Mouse (Mus musculus): ENCODE data around the gene Nlrp3.

Nlrp3 gene

DNA sequence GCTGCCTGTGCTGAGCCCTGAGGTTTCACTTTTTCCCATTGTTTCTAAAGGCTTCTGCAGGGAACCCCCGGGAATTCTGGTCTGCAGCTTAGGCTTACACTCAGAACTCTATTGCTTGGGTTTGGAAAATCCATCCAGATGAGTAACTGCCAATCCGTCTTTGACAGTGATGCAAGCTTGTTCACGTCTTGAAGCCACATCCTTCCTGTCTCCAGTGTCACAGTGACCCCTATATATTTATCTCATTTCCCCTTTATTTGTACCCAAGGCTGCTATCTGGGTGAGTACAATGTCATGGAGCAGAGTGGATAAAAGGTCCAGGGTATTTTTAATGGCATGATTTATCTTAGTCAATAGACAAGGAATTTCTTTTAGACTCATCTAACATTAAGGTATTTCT, at the start of gene Nlrp3:
Gene Nlrp3 (plus strand): TSS at position 245 of the 400 bp plus-strand sequence.
- no peak for DNase-seq (ENCODE audit: low spot score in 2 of 2)

DNA sequence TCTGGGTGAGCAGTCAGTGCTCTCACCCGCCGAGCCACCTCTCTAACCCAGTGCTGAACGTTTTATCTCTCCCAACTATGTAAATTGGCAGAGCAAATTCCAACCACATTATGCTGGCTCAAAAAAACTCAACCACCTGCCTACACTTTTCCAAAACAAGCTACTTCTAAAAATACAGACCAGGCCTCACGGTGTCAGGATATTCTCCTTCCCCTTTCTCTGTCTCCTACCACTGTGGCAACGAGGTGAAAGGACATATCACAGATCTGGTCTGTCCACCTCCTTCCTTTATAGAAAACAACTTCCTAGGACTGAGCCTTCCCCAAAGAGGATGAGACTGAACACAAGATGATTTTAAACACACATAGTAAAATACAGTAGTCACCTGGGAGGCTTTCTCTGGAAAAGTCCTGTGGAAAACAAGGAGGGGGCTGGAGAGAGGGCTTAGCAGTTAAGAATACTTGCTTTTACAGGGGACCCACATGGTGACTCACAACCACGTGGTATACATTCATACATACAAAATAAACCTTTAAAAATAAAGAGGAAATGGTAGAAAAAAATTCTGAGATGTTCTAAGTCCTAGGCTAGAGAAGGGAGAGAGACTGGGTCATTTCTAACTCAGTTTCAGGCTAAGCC, 44.6 kb upstream of the Nlrp3 start:
- DNase-seq (ENCODE audit: low spot score in 2 of 2): no peak

DNA sequence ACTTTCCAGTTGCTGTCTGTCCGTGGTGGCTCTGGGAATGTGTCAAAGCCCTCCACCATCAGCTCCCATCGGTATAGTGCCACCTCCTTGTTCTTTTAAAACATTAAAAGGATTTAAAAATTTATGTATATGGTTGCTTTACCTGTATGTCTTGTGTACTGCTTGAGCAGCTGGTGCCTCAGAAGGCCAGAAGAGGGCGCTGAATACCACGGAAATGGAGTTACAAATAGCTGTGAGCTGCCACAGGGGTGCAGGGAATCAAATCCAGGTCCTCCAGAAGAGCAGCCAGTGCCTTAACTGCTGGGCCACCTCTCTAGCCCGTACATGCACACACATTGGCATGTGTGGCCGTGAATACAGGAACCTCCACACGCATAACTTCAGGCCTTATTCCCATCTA, 43.6 kb upstream of the Nlrp3 start:
- DNase-seq (ENCODE audit: low spot score in 2 of 2): no peak

DNA sequence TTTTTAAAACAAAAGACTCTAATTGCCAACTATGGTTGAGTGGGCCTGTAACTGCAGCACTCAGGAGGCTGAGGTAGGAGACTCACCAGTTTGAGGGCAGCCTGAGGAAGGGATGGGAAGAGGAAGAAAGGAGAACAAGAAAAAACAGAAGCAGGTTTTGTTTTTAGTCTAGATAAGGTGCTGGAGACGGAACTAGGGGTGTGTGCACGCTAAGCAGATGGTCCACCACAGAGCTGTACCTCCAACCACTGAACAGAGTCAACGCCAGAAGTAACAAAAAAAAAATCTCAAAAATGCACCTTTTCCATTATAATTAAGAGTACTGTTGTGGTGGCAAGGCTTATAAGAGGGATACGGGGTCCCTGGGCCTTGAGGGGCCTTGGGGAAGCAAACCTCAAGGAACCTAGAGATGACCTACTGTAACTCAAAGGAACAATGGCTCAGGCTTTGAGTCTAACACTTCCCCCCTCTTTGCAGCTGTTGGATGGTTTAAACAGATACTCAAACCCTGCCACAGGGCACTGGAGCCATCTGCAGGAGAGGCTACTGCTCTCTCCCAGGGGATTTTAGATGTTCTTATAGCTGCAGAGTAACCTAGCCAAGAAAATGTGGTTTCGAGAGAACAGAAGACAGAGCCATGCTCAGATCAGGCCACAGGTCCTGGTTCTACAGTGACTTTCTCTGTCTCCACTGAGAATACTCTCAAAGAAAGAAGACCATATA, 39.2 kb upstream of the Nlrp3 start:
- DNase-seq (ENCODE audit: low spot score in 2 of 2): no peak

DNA sequence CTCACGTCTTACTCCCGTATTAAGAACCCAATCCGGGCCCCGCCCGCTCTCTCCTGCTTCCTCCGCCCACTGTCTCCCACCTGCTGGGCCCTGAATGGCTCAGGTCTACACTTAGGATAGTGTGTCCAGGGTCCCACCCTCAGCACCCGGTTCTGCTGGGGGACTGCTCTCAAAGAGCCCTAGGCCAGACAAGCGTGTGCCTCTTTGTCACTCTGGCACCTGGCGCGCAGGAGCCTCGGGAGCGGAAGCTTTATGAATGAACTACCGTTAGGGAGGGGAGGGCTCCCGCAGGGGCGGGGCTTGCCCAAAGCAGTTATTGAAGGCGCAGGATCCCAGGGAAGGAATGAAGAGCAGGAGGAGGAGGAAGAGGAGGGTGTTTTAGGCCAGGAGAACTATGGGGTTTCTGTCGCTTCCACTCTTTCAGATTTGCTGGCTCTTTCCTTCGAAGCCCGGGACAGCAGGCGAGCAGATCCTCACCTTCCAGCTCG, 36.0 kb upstream of the Nlrp3 start:
- peak; percentile 38 to 49 for DNase-seq (ENCODE audit: low spot score in 2 of 2)

DNA sequence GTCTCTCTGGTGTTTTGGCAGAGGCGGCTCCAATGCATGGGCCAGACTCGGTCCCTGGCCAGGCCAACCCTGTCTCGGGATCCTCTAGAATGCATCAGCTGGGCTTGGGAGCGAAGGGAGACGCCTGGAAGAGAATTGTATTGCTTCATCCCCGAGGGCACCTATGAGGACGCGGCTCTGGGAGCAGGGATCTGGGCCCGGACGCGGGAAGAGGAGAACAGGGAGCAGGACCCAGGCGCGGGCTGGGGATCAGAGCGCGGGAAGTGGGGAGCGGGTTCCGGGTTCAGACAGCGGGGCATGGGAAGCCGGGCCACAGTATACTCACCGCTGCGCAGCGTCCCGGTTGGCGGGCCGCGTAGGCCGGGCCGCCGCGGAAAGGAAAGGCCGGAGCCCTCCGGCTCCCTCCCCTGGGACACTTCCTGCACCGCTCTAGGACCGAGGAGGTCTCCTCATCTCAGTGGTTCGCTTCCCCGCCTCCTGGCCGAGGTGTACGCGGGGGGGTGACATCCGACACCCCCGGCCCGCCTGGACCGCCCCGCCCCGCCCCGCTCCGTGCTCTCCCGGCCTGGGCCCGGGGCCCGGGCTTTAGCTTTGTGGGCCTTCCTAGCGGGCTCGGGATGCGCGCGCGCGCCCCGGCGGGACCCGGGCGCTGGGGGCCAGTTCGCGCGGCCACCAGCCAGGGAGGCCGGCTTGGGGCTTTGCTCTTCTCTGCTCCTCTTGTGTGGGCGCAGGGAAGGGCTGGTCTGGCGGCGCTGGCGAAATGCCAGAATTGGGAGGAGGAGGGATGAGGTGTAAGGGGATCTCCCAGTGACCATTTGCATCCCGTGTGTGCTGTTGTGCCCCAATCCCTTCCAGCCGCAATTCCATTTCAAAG, 35.3 kb upstream of the Nlrp3 start:
- peak; percentile 78 to 87 for DNase-seq (ENCODE audit: low spot score in 2 of 2)

DNA sequence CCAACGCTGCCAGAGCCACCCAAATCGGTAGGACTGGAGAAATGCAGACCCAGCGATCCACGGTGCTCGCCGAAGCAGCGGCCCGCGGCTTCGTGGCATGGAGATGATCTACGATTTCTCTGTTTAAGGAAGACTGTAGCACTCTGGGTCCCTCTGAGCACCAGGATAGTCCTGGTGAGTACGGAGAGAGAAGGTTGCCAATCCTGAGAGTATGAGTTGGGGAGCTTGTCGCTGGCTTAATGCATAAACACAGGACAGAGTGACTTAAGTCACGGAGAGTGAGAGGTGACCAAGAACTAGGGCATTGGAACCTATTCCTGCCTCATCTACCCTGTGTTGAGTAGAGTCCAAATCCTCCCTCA, 34.7 kb upstream of the Nlrp3 start:
- DNase-seq (ENCODE audit: low spot score in 2 of 2): no peak

DNA sequence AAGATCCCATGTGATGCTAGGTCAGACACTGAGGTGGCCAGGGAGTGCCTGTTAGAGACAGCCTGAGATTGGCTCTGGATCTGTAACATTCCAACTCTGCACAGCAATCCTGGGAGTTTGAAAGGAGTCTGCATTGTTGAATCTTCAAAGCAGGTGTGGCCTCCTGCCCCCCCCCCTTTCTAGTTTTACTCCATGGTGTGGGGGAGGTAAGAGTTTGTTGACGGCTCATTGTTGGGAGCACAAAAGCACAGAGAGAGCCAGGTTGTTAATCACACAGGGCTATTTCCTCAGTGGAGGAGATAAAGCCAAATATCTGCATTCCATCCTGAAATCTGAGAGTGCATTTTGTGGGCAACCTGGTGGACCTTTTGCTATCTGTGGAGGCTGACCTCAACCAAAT, 29.8 kb upstream of the Nlrp3 start:
- DNase-seq (ENCODE audit: low spot score in 2 of 2): no peak

DNA sequence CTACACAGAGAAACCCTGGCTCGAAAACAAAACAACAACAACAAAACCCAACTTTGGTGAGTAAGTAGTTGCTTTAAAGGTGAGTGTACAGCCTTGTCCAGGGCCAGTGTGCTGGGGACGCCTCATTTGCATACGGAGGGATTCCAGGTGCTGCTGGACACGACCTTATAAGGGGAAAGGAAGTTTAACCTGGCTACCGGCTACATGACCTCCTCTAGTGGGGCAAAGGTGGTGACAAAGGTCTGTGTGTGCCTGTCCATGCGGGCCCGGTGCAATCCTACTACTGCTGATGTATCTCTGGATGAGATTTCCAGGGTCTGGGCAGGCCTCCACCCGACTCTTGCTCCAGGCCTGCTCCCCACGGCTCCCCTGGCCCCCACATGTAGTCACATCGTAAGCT, 28.6 kb upstream of the Nlrp3 start:
- no peak for DNase-seq (ENCODE audit: low spot score in 2 of 2)

DNA sequence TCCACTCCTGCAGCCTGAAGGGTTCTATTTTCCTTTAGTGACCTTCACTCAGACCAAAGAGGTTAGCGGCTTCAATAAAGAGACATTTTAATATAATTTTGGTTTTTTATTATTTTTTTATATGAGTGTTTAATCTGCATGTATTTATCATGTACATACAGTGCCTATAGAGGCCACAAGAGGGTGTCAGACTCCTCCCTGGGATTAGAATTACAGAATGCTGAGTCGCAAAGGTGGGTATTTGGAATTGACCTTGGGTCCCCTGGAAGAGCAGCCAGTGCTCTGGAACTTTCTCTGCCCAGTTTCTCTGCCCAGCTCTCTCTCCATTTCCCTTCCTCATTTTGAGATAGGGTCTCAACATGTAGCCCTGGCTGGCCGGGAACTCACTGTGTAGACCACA, 27.8 kb upstream of the Nlrp3 start:
- no peak for DNase-seq (ENCODE audit: low spot score in 2 of 2)

DNA sequence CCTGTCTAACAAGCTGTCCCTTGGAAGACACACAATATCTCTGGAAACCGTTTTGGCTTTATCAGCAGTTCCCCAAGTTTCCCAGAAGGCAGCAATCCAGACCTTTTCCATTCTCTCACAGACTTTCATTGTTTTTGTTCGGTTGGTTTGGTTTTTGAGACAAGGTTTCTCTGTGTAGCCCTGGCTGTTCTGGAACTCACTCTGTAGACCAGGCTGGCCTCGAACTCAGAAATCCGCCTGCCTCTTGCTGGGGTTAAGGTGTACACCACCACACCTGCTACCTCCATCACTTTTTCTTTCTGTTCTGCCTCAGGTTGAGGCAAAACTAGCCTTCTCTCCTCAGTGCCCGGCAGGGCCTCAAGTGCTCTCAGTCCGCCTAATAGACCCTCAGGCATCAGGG, 27.0 kb upstream of the Nlrp3 start:
- DNase-seq (ENCODE audit: low spot score in 2 of 2): no peak

DNA sequence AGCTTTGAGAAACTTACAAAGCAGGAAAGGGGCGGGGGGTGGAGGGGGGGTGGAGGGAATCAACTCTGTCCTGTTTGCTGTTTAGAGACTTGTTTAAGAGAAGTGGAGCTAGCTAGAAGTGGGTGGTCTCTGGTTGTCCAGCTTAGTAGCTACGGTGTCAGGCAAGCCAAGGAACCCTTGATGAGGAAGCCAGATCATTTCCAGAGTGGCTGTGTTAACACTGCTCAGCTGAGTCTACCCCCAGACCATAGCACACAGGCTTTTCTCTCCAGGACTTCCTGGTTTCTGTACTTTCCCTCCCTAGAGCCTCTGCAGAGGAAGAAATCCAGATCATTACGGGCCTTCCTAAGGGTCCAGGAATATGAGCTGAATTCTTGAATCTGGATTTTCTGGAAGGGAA, 26.6 kb upstream of the Nlrp3 start:
- no peak for DNase-seq (ENCODE audit: low spot score in 2 of 2)

DNA sequence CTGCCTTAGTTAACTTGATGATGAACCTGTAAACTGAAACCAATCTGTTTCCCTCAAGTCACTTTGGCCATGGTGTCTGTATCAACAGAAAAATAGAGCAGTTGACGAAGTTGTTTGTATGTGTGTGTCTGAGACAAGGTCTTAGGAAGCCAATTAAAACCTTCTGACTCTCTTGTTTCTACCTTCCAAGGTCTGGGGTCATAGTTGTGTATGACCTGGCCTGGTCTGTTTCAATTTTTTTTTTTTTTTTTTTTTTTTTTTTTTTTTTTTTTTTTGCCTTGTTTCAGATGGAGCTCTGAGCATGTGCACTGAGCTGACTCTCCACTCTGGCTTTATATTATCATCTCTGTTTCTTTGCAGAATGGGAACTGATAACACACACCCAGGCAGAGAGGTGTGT, 23.9 kb upstream of the Nlrp3 start:
- DNase-seq (ENCODE audit: low spot score in 2 of 2): no peak

DNA sequence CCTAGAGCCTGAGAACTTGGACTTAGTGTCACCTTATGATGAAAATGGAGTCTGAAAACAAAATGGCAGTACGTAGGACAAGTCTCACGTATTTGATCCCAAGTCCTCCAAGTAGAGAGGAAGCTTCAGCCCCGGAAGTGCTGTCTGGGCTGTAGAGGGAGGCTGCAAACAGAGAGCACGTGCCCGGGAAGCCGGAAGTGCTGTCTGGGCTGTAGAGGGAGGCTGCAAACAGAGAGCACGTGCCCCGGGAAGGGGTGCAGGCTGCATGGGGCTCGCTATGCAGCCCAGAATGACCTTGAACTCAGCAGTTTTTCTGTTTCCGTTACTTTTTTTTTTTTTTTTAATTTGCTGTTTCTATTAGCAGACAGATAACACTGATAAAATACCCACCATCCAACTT, 23.1 kb upstream of the Nlrp3 start:
- no peak for DNase-seq (ENCODE audit: low spot score in 2 of 2)

DNA sequence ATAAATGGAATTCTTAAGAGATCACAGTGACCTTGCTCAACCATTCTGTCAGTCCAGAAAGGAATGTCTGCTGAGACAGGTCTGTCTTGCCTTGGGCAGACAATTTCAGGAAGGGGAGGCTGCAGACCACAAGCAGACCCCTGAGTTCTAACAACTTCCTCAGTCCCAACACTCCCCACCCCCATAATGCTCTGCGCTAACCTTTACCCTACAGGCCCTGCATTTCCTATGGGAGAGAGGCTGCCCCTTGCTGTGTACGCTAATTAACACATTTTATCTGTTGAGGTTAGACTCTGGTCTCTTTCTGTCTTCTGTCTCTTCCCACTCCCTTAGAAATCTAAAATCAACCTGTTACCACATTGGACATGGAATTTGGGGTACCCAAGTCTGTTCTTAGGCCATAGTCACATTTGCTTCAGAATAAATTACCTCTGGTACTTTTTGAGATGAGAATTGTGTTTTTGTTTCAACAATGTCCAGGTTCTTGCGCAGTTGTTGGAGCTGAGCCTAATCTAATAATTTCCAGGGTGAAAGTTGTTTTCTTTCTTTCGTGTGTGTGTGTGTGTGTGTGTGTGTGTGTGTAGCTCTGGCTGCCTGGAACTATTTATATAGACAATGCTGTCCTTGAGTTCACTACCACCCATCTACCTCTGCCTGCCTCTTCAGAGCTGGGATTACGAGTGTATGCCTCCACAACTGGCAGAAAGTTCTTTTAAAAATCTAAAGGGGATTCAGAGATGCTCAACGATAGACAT, 21.4 kb upstream of the Nlrp3 start:
- DNase-seq (ENCODE audit: low spot score in 2 of 2): no peak

DNA sequence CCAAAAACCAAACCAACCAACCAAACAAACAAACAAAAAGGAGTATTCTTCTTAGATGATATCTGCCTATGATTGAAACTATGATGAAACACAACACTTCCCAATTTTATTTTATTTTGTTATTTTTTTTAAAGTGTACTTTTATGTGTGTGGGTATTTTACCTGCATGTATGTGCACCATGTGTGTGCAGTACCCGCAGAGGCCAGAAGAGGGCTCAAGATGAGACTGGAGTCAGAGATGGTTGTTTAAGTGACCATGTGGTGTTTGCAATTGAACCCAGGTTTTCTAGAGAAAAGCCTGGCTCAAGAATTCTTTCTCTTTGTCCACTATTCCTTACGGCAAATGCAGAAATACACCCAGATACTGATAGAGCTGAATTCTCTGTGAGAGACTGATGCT, 17.2 kb upstream of the Nlrp3 start:
- no peak for DNase-seq (ENCODE audit: low spot score in 2 of 2)

DNA sequence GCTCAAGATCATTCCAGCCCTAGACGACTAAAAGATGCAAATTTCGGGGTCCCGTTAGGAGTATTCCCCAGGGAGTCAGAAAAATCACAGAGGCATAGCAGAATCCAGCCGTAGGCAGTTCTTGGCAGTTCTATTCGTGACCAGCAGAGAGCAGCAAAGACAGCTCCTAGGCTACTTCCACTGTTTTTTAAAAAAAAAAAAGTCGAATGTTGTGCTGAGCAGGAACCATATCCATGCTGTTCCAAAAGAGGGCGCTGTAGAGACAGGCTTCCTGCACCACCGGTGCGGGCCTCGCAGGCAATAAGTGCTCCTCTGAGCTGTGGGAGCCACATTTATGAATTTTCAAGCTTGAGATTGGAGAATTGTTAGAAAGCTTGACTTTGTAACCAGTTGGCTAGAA, 16.1 kb upstream of the Nlrp3 start:
- peak; percentile 59 to 64 for DNase-seq (ENCODE audit: low spot score in 2 of 2)

DNA sequence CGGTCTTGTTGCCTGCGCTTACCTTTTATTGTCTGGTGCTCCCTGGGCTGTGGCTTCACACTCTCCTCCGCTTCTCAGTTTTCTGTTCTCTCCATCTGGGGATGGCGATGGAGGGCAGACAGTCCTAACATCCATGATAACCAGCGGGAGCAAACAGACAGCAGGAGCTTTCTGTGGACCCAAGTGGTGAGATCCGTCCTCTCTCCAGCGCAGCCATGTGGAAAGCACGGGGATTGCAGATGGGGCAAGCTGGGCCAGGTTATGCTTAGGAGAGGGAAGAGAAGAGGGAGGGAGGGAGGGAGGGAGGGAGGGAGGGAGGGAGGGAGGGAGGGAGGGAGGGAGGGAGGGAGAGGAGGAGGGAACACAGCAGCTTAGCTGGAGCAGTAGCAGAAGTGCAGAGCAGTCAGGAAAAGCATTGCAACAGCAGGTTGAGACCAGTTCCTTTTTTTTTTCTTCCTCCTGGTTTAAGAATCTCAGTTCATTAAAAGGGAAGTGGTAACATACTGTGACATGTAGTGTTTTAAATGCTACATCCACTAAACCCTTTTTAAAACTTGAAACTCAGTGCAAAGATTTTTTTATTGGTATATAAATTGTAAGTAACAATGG, 14.8 kb upstream of the Nlrp3 start, which contains the start of gene Zkscan17:
Gene Zkscan17 (minus strand): TSS at position 280 of the 609 bp plus-strand sequence.
- DNase-seq (ENCODE audit: low spot score in 2 of 2): no peak

DNA sequence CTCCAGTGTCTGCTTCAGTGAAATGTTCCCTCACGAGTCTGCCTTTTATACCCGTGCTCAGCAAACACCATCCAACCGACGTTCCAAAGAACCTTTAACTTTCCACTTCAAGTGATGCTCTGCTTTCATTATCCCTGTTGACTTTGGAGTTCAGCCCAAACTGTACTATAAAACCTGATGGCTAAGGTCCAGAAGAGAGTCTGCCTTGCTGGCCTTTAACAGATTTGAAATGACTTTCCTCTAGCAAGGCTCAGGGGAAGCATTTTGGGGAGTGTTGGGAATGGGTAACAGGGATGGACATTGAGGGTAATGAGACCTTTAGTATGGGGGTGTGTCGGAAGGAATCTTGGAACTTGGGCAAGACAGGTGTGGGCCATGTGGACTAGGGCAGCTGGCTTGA, 11.1 kb upstream of the Nlrp3 start:
- DNase-seq (ENCODE audit: low spot score in 2 of 2): no peak

DNA sequence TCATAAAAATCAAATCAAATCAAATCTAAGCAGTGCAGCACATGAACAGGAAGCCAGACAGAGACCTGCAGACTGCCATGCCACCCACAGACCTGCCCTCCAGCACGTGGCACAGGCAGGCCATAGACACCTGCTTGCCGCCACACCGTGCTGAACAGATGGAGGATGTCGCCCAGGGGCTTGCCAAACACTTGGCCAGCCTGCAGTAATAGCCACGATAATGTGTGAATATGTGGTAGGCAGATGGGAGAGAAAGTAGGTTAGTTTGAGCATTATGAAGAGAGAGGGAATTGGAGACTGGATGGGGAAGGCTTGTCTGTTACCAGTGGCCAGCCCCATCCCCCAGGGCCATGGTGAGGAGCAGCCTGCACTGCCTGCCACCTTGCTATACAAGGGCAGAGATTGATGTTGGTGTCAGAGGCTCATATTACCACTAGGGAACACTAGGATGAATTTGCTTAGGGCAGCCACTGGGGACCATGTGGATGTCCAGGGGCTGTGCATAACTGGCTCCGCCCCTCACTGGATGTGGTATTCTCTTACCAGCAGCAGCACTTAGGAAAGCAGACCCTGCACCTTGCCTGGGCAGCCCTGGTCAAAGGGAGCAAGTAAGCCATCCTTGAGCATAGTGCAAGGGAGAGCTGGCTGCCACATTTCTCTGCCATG, 10.4 kb upstream of the Nlrp3 start:
- DNase-seq (ENCODE audit: low spot score in 2 of 2): no peak

DNA sequence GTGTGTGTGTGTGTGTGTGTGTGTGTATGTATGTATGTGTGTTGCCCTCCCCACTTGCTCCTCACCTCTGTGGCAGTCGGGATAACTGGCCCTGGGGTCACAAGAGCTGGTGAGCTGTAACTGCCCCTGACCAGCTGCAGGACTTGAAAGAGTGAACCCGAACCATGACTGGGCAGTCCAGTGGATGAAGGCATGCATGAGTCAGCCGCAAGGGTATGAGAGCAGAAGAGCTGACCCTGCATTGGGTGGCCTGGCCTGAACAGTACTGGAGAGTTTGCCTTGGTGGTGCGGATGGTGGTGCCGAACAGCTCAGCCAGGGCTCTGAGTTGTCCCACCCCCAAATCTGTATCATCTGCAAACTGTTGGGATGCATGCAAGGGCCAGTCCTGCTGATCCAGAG, 9.8 kb upstream of the Nlrp3 start:
- no peak for DNase-seq (ENCODE audit: low spot score in 2 of 2)

Measured in urinary bladder, postnatal 36 days (tissue).